Mouse (Mus musculus) liver, embryonic 12.5 days (tissue): ENCODE measurements around the gene Cep128. TPM values are rescaled to one million over a fixed set of nuclear protein-coding genes. Genes with fewer than 3 reads are reported as not detected.

Source experiments
- ATAC-seq: fragments of 200-750 bp; cut with Nextera tagmentation; 2 replicates; pipeline ENCODE4 v1.8.0; 2017; ENCODE audit warnings: moderate number of reproducible peaks, mild to moderate bottlenecking, moderate library complexity
- H3K27ac ChIP-seq: fragments of 300-500 bp; sonication (generic); 2 replicates; pipeline ENCODE4 v1.5.1; 2016; ENCODE audit warnings: mild to moderate bottlenecking
- H3K27me3 ChIP-seq: fragments of 300-500 bp; sonication (generic); replicated peaks from 2 replicates; pipeline ENCODE4 v1.6.1; 2016; ENCODE audit warnings: mild to moderate bottlenecking, moderate library complexity
- H3K36me3 ChIP-seq: fragments of 300-500 bp; sonication (generic); 2 replicates; pipeline ENCODE4 v1.6.1; 2016; ENCODE audit warnings: mild to moderate bottlenecking, moderate library complexity
- H3K4me1 ChIP-seq: fragments of 300-500 bp; sonication (generic); 2 replicates; pipeline ENCODE4 v1.6.1; 2016
- H3K4me2 ChIP-seq: fragments of 300-500 bp; sonication (generic); 2 replicates; pipeline ENCODE4 v1.6.1; 2016; ENCODE audit warnings: mild to moderate bottlenecking, moderate library complexity
- H3K4me3 ChIP-seq: fragments of 300-500 bp; sonication (generic); 2 replicates; pipeline ENCODE4 v1.5.1; 2016; ENCODE audit warnings: mild to moderate bottlenecking, moderate library complexity
- H3K9ac ChIP-seq: fragments of 300-500 bp; sonication (generic); 2 replicates; pipeline ENCODE4 v1.6.1; 2016; ENCODE audit warnings: mild to moderate bottlenecking, moderate library complexity
- H3K9me3 ChIP-seq: fragments of 300-500 bp; sonication (generic); replicated peaks from 2 replicates; pipeline ENCODE4 v1.6.1; 2016; ENCODE audit warnings: mild to moderate bottlenecking, moderate library complexity
- WGBS: fragments of 180-500 bp; shearing (Covaris S2); methylation state at CpG from one replicate; pipeline ENCODE4 v1.1.7; 2016; ENCODE audit not compliant: insufficient replicate concordance; 5-methylcytosine and 5-hydroxymethylcytosine counted together
- polyA plus RNA-seq: library from polyadenylated mRNA; unstranded; fragments of >200 nt; fragmentation: Nextera tagmentation; extraction: Ambion mirVana; gene quantifications from 2 replicates; pipeline ENCODE4 v1.2.1, GENCODE M21; 2016

The Cep128 gene
- polyA plus RNA-seq, 1 experiment from 2014 or later: 13.8 TPM

DNA sequence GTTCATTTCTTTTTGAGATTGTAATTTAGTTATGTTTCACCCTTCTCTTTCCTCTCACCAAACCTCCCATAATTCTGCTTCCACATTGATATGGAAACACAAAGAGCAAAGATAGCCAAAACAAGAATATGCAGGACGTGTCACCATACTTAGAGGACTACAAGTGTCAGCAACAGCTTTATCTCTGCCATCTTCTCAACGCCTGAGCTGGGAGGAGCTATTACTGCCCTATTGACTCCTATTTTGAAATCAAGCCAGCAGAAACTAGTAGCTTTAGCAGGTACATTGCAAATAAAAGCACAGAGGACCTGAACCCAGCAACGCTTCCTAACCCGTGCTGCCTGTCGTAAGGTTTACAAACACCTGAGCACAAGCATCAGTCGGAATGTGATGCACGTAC is 127.9 kb downstream of the Cep128 start:
- Histone ChIP-seq H3K27me3 (no peaks in the 10 kb centered on the region), H3K9ac (no peak overlapping the region), H3K4me2 (no peak overlapping the region), H3K36me3 (peaks cover 44% of the 10 kb centered on the region), H3K4me3 (no peak overlapping the region), H3K9me3 (no peaks in the 10 kb centered on the region), H3K27ac (no peak overlapping the region), H3K4me1 (no peaks in the 10 kb centered on the region)
- WGBS: 77% methylated on average over 7 of the region's 7 CpGs
- no peak for ATAC-seq

DNA sequence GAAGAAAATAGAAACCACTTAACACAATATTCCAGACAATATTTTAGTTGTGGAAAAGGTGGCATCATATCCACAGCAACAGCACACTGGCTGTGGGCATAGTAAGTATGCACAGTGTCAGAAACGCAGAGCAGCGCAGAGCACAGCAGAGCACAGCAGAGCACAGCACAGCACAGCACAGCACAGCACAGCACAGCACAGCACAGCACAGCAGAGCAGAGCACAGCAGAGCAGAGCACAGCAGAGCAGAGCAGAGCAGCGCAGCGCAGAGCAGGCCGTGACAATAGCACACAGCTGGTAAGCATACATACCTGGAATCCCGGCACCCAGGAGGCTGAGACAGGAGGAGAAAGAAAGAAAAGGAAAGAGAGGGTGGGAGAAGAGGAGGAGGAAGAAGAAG is 129.4 kb downstream of the Cep128 start:
- Histone ChIP-seq H3K4me3 (no peak overlapping the region), H3K36me3 (peaks cover 38% of the 10 kb centered on the region), H3K4me1 (no peaks in the 10 kb centered on the region), H3K4me2 (no peak overlapping the region), H3K27ac (no peak overlapping the region), H3K27me3 (no peaks in the 10 kb centered on the region), H3K9ac (no peak overlapping the region), H3K9me3 (no peaks in the 10 kb centered on the region)
- 86% methylated on average over 6 of the region's 6 CpGs for WGBS
- no peak for ATAC-seq

GRCm38 (mm10) chr12:91220609-91221008 is 163.6 kb downstream of the Cep128 start:
- Histone ChIP-seq H3K9ac (no peak overlapping the region), H3K4me3 (no peak overlapping the region), H3K4me2 (no peak overlapping the region), H3K9me3 (no peaks in the 10 kb centered on the region), H3K4me1 (no peaks in the 10 kb centered on the region), H3K27me3 (no peaks in the 10 kb centered on the region), H3K36me3 (0 out of 2 replicates have a peak, but pooled peaks cover 3% of the 10 kb centered on the region), H3K27ac (no peak overlapping the region)
- ATAC-seq: no peak
- WGBS: 93% methylated on average over 7 of the region's 7 CpGs

GRCm38 (mm10) chr12:91205550-91205949 is 178.7 kb downstream of the Cep128 start:
- Histone ChIP-seq H3K4me3 (no peak overlapping the region), H3K4me1 (peaks cover 14% of the 10 kb centered on the region), H3K9me3 (no peaks in the 10 kb centered on the region), H3K27me3 (no peaks in the 10 kb centered on the region), H3K9ac (no peak overlapping the region), H3K27ac (no peak overlapping the region), H3K36me3 (no peaks in the 10 kb centered on the region; the same call in 1 of the 2 replicates), H3K4me2 (0 out of 2 replicates have a peak overlapping the region, but pooled peaks have one; percentile 14)
- ATAC-seq: peak; percentile 73
- 31% methylated on average over 3 of the region's 3 CpGs for WGBS

GRCm38 (mm10) chr12:91204330-91204729 is 179.9 kb downstream of the Cep128 start:
- Histone ChIP-seq H3K4me2 (no peak overlapping the region), H3K4me3 (no peak overlapping the region), H3K9me3 (no peaks in the 10 kb centered on the region), H3K4me1 (peaks cover 14% of the 10 kb centered on the region), H3K9ac (no peak overlapping the region), H3K36me3 (no peaks in the 10 kb centered on the region; the same call in 1 of the 2 replicates), H3K27ac (no peak overlapping the region), H3K27me3 (no peaks in the 10 kb centered on the region)
- WGBS: 77% methylated on average over 3 of the region's 3 CpGs
- ATAC-seq: no peak

DNA sequence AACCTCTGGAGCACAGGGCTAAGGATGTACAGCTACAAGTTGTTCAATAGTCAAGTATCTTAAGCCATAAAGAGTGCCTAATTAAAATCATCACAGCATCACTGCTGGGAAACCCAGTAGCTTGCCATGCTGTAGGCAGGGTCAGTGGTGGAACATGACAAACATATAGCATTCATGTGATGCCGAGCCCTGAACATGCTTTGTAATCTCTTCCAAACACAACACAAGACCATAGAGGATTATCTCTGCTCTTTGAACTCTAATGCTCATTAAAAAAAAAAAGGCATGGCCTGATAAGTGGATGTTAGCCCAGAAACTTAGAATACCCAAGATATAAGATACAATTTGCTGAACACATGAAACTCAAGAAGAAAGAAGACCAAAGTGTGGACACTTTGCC is 181.7 kb downstream of the Cep128 start:
- 37% methylated on average over 1 of the region's 1 CpGs for WGBS
- ATAC-seq: no peak
- no peak overlapping the region for H3K4me2 ChIP-seq

GRCm38 (mm10) chr12:91189111-91189510 is 195.1 kb downstream of the Cep128 start:
- Histone ChIP-seq H3K27ac (no peak overlapping the region), H3K9me3 (no peaks in the 10 kb centered on the region), H3K4me2 (no peak overlapping the region), H3K9ac (no peak overlapping the region), H3K27me3 (no peaks in the 10 kb centered on the region), H3K4me3 (no peak overlapping the region), H3K36me3 (no peaks in the 10 kb centered on the region), H3K4me1 (no peaks in the 10 kb centered on the region)
- WGBS: 76% methylated on average over 4 of the region's 4 CpGs
- ATAC-seq: no peak

More for the DNA sequence above, 181.7 kb downstream of the Cep128 start:
- no peak overlapping the region for H3K27ac ChIP-seq
- H3K36me3 ChIP-seq: no peaks in the 10 kb centered on the region; the same call in 1 of the 2 replicates
- H3K9ac ChIP-seq: no peak overlapping the region
- peaks cover 14% of the 10 kb centered on the region for H3K4me1 ChIP-seq
- H3K9me3 ChIP-seq: no peaks in the 10 kb centered on the region
- no peak overlapping the region for H3K4me3 ChIP-seq
- H3K27me3 ChIP-seq: no peaks in the 10 kb centered on the region

- Histone ChIP-seq H3K9me3 (no peaks in the 10 kb centered on the region), H3K4me1 (no peaks in the 10 kb centered on the region), H3K9ac (no peak overlapping the region), H3K27me3 (no peaks in the 10 kb centered on the region), H3K4me3 (no peak overlapping the region), H3K27ac (no peak overlapping the region), H3K36me3 (no peaks in the 10 kb centered on the region), H3K4me2 (no peak overlapping the region)
- no peak for ATAC-seq
- 70% methylated on average over 5 of the region's 5 CpGs for WGBS
Measured at GRCm38 (mm10) chr12:91185564-91185963, 198.6 kb downstream of the Cep128 start.

GRCm38 (mm10) chr12:91184616-91185015 is 199.6 kb downstream of the Cep128 start:
- WGBS: 75% methylated on average over 1 of the region's 1 CpGs
- Histone ChIP-seq H3K9ac (no peak overlapping the region), H3K36me3 (no peaks in the 10 kb centered on the region), H3K4me2 (no peak overlapping the region), H3K27ac (no peak overlapping the region), H3K9me3 (no peaks in the 10 kb centered on the region), H3K27me3 (no peaks in the 10 kb centered on the region), H3K4me3 (no peak overlapping the region), H3K4me1 (no peaks in the 10 kb centered on the region)
- no peak for ATAC-seq

DNA sequence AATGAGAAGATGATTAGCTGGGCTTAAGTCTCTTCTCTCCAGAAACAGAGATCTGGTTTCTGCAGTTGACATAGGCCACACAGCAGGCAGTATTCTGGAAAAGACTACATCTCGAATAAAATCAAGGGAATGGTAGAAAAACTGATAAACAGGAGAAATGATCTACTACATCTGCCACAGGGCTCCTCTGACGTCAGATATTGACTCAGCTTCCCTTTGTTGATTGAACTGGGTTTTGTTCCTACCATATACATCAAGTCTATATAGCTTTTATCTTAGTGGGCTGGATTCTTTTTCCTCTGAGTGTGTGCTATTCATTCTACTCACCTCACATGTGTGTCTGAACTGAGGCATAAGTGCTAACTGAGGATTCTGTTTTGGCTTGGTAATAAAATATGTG is 200.3 kb downstream of the Cep128 start:
- WGBS: 59% methylated on average over 2 of the region's 2 CpGs
- H3K9me3 ChIP-seq: no peaks in the 10 kb centered on the region
- no peaks in the 10 kb centered on the region for H3K27me3 ChIP-seq
- no peak overlapping the region for H3K9ac ChIP-seq
- H3K4me3 ChIP-seq: no peak overlapping the region
- H3K36me3 ChIP-seq: no peaks in the 10 kb centered on the region
- H3K4me2 ChIP-seq: no peak overlapping the region
- no peaks in the 10 kb centered on the region for H3K4me1 ChIP-seq
- no peak overlapping the region for H3K27ac ChIP-seq
- no peak for ATAC-seq

- no peak for ATAC-seq
- Histone ChIP-seq H3K4me3 (no peak overlapping the region), H3K4me2 (no peak overlapping the region), H3K27me3 (no peaks in the 10 kb centered on the region), H3K9ac (no peak overlapping the region), H3K36me3 (no peaks in the 10 kb centered on the region), H3K9me3 (no peaks in the 10 kb centered on the region), H3K27ac (no peak overlapping the region), H3K4me1 (no peaks in the 10 kb centered on the region)
- WGBS: 64% methylated on average over 4 of the region's 4 CpGs
Measured at GRCm38 (mm10) chr12:91183304-91183855, 200.8 kb downstream of the Cep128 start.

DNA sequence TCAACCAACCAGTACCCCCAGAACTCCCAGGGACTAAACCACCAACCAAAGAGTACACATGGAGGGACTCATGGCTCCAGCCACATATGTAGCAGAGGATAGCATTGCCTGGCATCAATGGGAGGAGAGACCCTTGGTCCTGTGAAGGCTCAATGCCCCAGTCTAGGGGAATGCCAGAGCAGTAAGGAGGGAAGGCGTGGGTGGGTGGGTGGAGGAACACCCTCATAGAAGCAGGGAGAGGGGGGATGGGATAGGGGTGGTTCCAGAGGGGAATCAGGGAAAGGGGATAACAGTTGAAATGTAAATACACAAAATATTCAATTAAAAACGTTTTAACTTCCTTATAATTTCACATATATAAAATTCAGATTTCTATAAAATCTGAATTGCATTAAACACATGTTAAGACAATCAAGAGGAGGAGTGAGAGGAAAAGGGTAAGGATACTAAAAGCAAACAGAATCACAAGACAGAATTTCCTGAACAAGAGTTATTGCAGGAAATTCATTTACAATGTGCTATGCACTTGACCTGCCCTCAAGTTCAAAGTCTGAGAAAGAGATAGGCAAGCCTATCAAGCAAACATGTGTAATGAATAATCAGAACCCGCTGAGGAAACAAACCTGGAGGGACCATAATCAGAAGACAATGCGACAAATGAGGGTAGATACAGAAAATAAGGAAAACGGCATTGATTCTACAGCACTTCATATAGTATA is 207.2 kb downstream of the Cep128 start:
- no peaks in the 10 kb centered on the region for H3K36me3 ChIP-seq
- H3K4me3 ChIP-seq: no peak overlapping the region
- H3K4me1 ChIP-seq: no peaks in the 10 kb centered on the region
- H3K4me2 ChIP-seq: no peak overlapping the region
- H3K27ac ChIP-seq: no peak overlapping the region
- no peaks in the 10 kb centered on the region for H3K27me3 ChIP-seq
- 63% methylated on average over 5 of the region's 5 CpGs for WGBS
- H3K9ac ChIP-seq: no peak overlapping the region
- H3K9me3 ChIP-seq: no peaks in the 10 kb centered on the region
- no peak for ATAC-seq
